Mouse (Mus musculus) small intestine, adult 2 months (tissue): Measurements from ENCODE around the gene Gm37240.

ENCODE experiments used
- CTCF ChIP-seq: fragments of 200-500 bp; IDR thresholded peaks from 2 replicates; pipeline ENCODE4 v1.5.1; 2012; ENCODE audit warnings: low read depth, mild to moderate bottlenecking, control low read depth, inconsistent platforms, low read length, moderate library complexity, mixed read lengths; ENCODE audit not compliant: insufficient replicate concordance, insufficient read length; ENCODE audit errors: extremely low read depth
- POLR2A ChIP-seq: fragments of 200-500 bp; IDR thresholded peaks from 2 replicates; pipeline ENCODE4 v1.6.1; 2012; ENCODE audit warnings: low read depth, mild to moderate bottlenecking, control low read depth, inconsistent platforms, low read length, moderate library complexity

DNA sequence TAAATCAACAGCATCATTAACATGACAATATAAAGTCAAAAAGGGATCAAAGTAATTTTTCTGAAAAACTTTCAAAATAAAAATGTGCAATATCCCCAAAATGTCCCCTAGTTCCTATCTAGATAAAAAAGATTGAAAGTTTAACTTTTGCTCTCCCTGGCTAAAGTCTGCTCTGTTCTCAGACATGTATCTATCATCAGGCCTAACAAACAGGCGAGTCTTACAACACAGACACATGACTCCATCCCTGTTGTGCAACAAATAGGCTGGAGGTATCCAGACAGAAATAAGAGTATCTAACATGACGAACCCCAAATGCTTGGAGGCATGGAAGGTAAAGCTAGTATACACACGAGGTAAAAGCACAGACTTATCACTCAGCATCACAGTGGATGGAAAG, 68.0 kb downstream of the Gm37240 start:
- TF ChIP-seq CTCF (no peak), POLR2A (no peak)
